Mouse (Mus musculus): ENCODE data around the gene Sf3b6.

Gene Sf3b6

DNA sequence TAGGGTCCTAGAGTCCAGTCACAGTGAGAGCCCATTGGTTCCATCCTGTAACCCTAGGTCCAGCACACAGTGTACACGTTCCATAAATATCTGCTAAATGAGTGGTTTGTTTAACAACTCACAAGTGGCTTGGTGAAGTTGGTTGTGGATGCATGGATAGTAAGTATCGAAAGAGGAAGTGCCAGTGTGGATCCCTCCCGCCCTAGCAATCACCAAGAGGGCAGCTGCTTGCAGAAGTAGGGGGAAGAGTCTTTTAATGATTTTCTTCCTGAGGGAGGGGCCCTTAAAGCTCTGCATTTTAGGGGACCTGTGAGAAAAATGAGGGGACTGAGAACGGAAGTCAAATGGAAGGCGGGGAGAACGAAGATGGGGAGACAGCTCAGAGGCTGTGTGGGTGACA lies 22.7 kb downstream of the Sf3b6 start:
- in situ Hi-C loops (cut with MboI; ENCODE audit: low sequenced_read_pairs) = no loop called here

DNA sequence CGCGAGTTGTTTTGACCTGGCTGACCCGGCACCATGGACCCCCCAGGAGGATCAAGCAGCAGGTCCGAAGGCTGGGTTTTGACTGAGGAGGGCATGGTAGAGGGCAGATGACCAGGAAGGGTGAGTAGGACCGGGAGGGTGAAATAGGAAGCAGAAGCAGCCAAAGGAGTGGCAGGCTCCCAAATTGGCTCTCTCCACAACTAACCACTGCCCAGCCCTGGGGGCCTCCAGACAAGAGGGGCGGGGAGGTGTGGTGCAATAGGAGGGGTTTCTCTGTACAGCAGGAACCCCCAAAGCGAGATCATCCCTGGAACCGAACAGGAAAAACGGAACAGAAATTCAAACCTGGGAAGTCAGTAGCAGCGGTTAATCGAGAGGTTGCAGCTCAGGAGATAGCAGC lies 23.4 kb downstream of the Sf3b6 start:
- in situ Hi-C loops (cut with MboI; ENCODE audit: low sequenced_read_pairs) = no loop called here

DNA sequence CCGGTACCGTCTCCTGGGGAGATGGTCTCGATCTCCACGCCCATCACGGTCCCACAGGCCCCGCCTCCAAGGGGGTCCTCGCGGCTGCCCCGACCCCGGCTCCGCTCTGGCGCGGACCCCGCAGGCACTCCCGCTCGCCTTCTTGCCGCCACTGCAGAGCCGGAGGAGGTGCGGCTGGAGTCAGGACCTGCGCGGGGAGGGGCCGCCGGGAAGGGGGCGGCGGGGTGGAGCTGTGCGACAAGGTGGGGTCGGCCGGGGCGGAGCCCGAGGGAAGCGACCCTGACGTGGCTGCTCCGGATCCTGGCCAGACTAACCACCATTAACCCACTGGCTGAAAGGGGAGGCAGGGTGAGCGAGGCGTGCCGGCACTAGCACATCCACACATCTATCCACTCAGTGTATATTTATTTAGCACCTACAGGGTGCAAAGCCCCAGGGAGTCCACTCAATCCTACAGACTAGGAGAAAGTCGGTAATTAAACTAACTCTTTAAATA lies 24.1 kb downstream of the Sf3b6 start, which contains the start of gene Fkbp1b:
Fkbp1b (minus strand) TSS at position 200 of the 496 bp plus-strand sequence.
- in situ Hi-C loops (cut with MboI; ENCODE audit: low sequenced_read_pairs) = no loop called here

- in situ Hi-C loops (cut with MboI; ENCODE audit: low sequenced_read_pairs) = no loop called here
Observed at GRCm38 (mm10) chr12:4842456-4842855, 25.1 kb downstream of the Sf3b6 start.

GRCm38 (mm10) chr12:4842890-4843597 lies 25.7 kb downstream of the Sf3b6 start, which contains the start of gene Wdcp:
Gene Wdcp (plus strand): TSS chr12:4843303.
- in situ Hi-C loops (cut with MboI; ENCODE audit: low sequenced_read_pairs) = no loop called here

- in situ Hi-C loops (cut with MboI; ENCODE audit: low sequenced_read_pairs) = no loop called here
Observed at GRCm38 (mm10) chr12:4843741-4844140, 26.4 kb downstream of the Sf3b6 start.

- in situ Hi-C loops (cut with MboI; ENCODE audit: low sequenced_read_pairs) = no loop called here
Observed at GRCm38 (mm10) chr12:4856160-4856559, 38.8 kb downstream of the Sf3b6 start.

- in situ Hi-C loops (cut with MboI; ENCODE audit: low sequenced_read_pairs) = no loop called here
Observed at GRCm38 (mm10) chr12:4856834-4857233, 39.5 kb downstream of the Sf3b6 start.

GRCm38 (mm10) chr12:4859241-4859914 lies 42.0 kb downstream of the Sf3b6 start:
- in situ Hi-C loops (cut with MboI; ENCODE audit: low sequenced_read_pairs) = no loop called here

GRCm38 (mm10) chr12:4862672-4863071 lies 45.3 kb downstream of the Sf3b6 start:
- in situ Hi-C loops (cut with MboI; ENCODE audit: low sequenced_read_pairs) = no loop called here

GRCm38 (mm10) chr12:4863654-4864337 lies 46.5 kb downstream of the Sf3b6 start:
- in situ Hi-C loops (cut with MboI; ENCODE audit: low sequenced_read_pairs) = no loop called here

DNA sequence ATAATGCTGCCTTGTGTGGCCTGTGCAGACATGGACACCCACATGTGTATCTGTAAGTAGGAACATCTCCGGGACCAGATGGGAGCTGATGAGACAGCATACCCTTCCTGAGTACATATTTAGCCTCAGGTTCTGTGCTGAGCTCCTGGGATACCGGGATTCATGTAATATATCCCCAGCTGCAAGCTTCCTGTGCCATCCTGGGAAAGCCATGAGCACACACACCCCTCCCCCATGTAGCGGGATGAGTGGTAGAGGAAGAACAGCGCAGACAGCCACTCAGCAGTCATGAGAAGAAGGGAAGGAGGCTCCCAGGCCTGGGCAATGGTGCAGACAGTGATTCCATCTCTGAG lies 47.0 kb downstream of the Sf3b6 start:
- in situ Hi-C loops (cut with MboI; ENCODE audit: low sequenced_read_pairs) = no loop called here

GRCm38 (mm10) chr12:4868924-4869323 lies 51.6 kb downstream of the Sf3b6 start:
- in situ Hi-C loops (cut with MboI; ENCODE audit: low sequenced_read_pairs) = no loop called here

- in situ Hi-C loops (cut with MboI; ENCODE audit: low sequenced_read_pairs) = no loop called here
Observed at GRCm38 (mm10) chr12:4871260-4871659, 53.9 kb downstream of the Sf3b6 start.

DNA sequence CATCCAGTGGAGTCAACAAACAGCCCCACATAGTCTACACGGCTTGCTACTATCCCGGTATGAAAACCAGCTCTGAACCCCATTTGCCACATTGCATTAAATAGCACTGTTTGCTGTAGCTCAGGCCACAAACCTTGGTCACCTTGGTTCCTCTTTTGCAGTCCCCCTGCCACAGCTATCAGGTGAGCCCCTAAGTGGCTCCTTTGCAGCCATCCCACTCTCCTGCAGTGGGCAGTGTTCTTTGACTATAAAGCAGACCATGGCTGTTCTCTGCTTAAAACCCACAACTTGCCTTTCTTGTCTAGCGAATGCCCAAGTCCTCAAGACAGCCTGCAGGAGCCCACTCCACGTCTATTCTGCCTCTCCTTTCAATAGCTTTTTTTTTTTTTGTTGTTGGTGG lies 54.9 kb downstream of the Sf3b6 start:
- in situ Hi-C loops (cut with MboI; ENCODE audit: low sequenced_read_pairs) = no loop called here

- in situ Hi-C loops (cut with MboI; ENCODE audit: low sequenced_read_pairs) = no loop called here
Observed at GRCm38 (mm10) chr12:4872983-4873477, 55.7 kb downstream of the Sf3b6 start.

- in situ Hi-C loops (cut with MboI; ENCODE audit: low sequenced_read_pairs) = no loop called here
Observed at GRCm38 (mm10) chr12:4873531-4873930, 56.2 kb downstream of the Sf3b6 start.

DNA sequence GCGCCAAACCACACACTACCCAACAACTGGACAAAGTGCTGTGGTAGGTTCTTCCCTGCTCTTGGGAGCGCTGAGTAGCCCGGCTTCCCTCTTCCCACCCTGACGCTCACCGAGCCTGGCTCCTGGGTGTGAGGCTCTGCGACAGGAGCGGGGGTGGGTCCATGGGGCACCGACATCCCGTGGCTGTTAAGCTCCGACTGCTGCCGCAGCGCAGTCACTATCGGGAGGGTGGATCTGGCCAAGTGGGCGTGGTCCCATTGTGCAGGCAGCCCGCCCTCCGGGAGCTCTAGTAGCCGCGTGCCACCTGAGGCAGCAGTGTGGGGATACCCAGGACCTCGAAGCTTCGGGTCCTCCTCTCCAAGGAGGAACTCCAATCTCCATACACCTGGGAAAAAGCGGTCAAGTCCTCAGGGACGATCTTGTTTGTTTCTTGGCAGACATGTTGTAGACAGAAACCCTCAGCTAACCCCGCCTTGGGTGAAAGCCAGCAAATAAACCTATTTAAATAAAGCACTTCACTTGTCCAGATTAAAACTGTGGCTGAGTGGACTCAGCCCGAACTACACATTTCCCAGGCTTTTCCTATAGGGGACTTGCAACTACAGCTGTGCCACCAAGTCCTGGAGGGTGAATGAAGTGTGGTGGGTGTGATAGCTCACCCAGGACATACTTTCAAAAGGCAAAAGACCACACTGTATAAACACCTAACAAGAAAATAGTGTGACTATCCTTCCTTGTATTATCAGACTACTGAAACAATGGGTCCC lies 57.0 kb downstream of the Sf3b6 start, which contains the start of gene Mfsd2b:
Mfsd2b (minus strand) TSS at position 199 of the 767 bp plus-strand sequence.
- in situ Hi-C loops (cut with MboI; ENCODE audit: low sequenced_read_pairs) = no loop called here

DNA sequence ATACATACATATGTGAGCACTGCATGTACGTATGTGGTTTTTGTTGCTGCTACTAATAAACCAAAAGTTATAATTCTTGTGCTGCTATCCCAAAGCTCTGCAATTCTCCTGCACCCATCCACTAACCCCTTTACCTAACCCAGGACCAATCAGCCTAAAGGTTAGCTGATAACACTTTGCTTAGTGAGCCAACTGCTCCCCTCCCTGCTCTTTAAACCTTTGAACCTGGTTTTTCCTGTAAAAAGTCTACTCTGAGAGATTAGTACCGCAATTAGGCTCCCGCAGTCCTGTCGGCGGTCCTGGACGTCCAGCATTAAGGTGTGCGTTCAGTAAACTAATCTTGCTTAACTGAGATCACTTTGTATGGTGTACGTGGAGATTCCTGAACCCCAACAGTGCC lies 58.3 kb downstream of the Sf3b6 start:
- in situ Hi-C loops (cut with MboI; ENCODE audit: low sequenced_read_pairs) = no loop called here
